Comparison of ENCODE assay signal across 25 mouse cellular contexts in genomic region chr1:53839392-53839791, GRCm38 (mm10).
"Had no signal": no experiment of that assay in that cellular context is flagged by ENCODE, and none has a peak within 500 bp of the region (broad histone marks: within the 10 kb centered on the region; RNA-seq: fewer than 3 reads in every experiment).

No protein-coding gene starts in this region.

- H3K9ac ChIP-seq: heart, embryonic 13.5 days; heart, embryonic 15.5 days; hindbrain, embryonic 13.5 days; hindbrain, embryonic 15.5 days; kidney, embryonic 15.5 days; limb, embryonic 12.5 days had no signal

- H3K4me2 ChIP-seq: heart, embryonic 11.5 days; heart, embryonic 13.5 days; heart, embryonic 15.5 days; hindbrain, embryonic 13.5 days; hindbrain, embryonic 15.5 days; kidney, embryonic 15.5 days; limb, embryonic 12.5 days; liver, embryonic 11.5 days had no signal

- H3K4me1 ChIP-seq: heart, embryonic 13.5 days; heart, embryonic 15.5 days; hindbrain, embryonic 13.5 days; hindbrain, embryonic 15.5 days; limb, embryonic 12.5 days had no signal

- H3K4me3 ChIP-seq: heart, adult 2 months; heart, embryonic 13.5 days; heart, embryonic 15.5 days; hindbrain, embryonic 13.5 days; hindbrain, embryonic 15.5 days; kidney, embryonic 15.5 days; limb, embryonic 10.5 days; limb, embryonic 12.5 days had no signal

- H3K36me3 ChIP-seq: kidney, embryonic 15.5 days; limb, embryonic 10.5 days; limb, embryonic 12.5 days had no signal

- ATAC-seq: hindbrain, postnatal 0 days; intestine, embryonic 16.5 days had no signal

- H3K27me3 ChIP-seq: heart, embryonic 13.5 days; heart, embryonic 15.5 days; hindbrain, embryonic 13.5 days; hindbrain, embryonic 15.5 days; kidney, embryonic 15.5 days; limb, embryonic 12.5 days had no signal

- DNase-seq: gastrocnemius, postnatal 14 days; gastrocnemius, postnatal 36 days; heart, adult 2 months; heart, postnatal 14 days; heart, postnatal 36 days; kidney, adult 11 months; kidney, adult 2 months; kidney, adult 9 months; kidney, postnatal 14 days; kidney, postnatal 36 days; layer of hippocampus, adult 9-11 months; layer of hippocampus, postnatal 36 days; liver had no signal

- H3K27ac ChIP-seq: heart, adult 2 months; heart, embryonic 13.5 days; heart, embryonic 15.5 days; hindbrain, embryonic 13.5 days; hindbrain, embryonic 15.5 days; hindbrain, postnatal 0 days; kidney, embryonic 15.5 days; kidney, postnatal 0 days; limb, embryonic 10.5 days; limb, embryonic 12.5 days had no signal

- H3K9me3 ChIP-seq: heart, embryonic 13.5 days; heart, embryonic 15.5 days; hindbrain, embryonic 13.5 days; hindbrain, embryonic 15.5 days; kidney, embryonic 15.5 days; limb, embryonic 10.5 days; limb, embryonic 12.5 days had no signal
